Mouse (Mus musculus): ENCODE data around the gene Taf8.

The Taf8 gene

GRCm38 (mm10) chr17:47501946-47502706 is at the start of gene Taf8:
Gene Taf8, minus strand, starts transcription at chr17:47502292.
- peak; percentile 88 to 89 for DNase-seq (ENCODE audit: low spot score in 2 of 2)

GRCm38 (mm10) chr17:47551049-47551448 is 49.0 kb upstream of the Taf8 start:
- no peak for DNase-seq (ENCODE audit: low spot score in 2 of 2)

GRCm38 (mm10) chr17:47545861-47546331 is 43.8 kb upstream of the Taf8 start:
- no peak for DNase-seq (ENCODE audit: low spot score in 2 of 2)

GRCm38 (mm10) chr17:47545154-47545553 is 43.1 kb upstream of the Taf8 start:
- no peak for DNase-seq (ENCODE audit: low spot score in 2 of 2)

- peak; percentile 54 to 57 for DNase-seq (ENCODE audit: low spot score in 2 of 2)
These were observed 41.1 kb upstream of the Taf8 start for GRCm38 (mm10) chr17:47543051-47543650.

- DNase-seq (ENCODE audit: low spot score in 2 of 2) = peak; percentile 87 to 94
These were observed 40.0 kb upstream of the Taf8 start for GRCm38 (mm10) chr17:47542061-47542460.

- DNase-seq (ENCODE audit: low spot score in 2 of 2) = no peak
These were observed 37.0 kb upstream of the Taf8 start for GRCm38 (mm10) chr17:47539128-47539527.

GRCm38 (mm10) chr17:47538049-47538448 is 36.0 kb upstream of the Taf8 start:
- no peak for DNase-seq (ENCODE audit: low spot score in 2 of 2)

GRCm38 (mm10) chr17:47535812-47536236 is 33.7 kb upstream of the Taf8 start:
- DNase-seq (ENCODE audit: low spot score in 2 of 2) = peak; percentile 75 to 78

GRCm38 (mm10) chr17:47533691-47534090 is 31.6 kb upstream of the Taf8 start:
- DNase-seq (ENCODE audit: low spot score in 2 of 2) = no peak

- DNase-seq (ENCODE audit: low spot score in 2 of 2) = no peak
These were observed 30.3 kb upstream of the Taf8 start for GRCm38 (mm10) chr17:47532364-47532763.

- peak; percentile 87 to 92 for DNase-seq (ENCODE audit: low spot score in 2 of 2)
These were observed 29.3 kb upstream of the Taf8 start for GRCm38 (mm10) chr17:47531387-47531818.

- peak in 1 of 2 experiments; percentile 62 for DNase-seq (ENCODE audit: low spot score in 2 of 2)
These were observed 27.5 kb upstream of the Taf8 start for GRCm38 (mm10) chr17:47529595-47529994.

- no peak for DNase-seq (ENCODE audit: low spot score in 2 of 2)
These were observed 26.8 kb upstream of the Taf8 start for GRCm38 (mm10) chr17:47528919-47529318.

GRCm38 (mm10) chr17:47527581-47528300 is 25.6 kb upstream of the Taf8 start:
- DNase-seq (ENCODE audit: low spot score in 2 of 2) = peak; percentile 53 to 59

GRCm38 (mm10) chr17:47526856-47527520 is 24.9 kb upstream of the Taf8 start:
- peak in 1 of 2 experiments; percentile 33 for DNase-seq (ENCODE audit: low spot score in 2 of 2)

GRCm38 (mm10) chr17:47524991-47525390 is 22.9 kb upstream of the Taf8 start:
- DNase-seq (ENCODE audit: low spot score in 2 of 2) = no peak

GRCm38 (mm10) chr17:47524055-47524454 is 22.0 kb upstream of the Taf8 start:
- no peak for DNase-seq (ENCODE audit: low spot score in 2 of 2)

GRCm38 (mm10) chr17:47523211-47523682 is 21.2 kb upstream of the Taf8 start:
- no peak for DNase-seq (ENCODE audit: low spot score in 2 of 2)

GRCm38 (mm10) chr17:47522536-47522935 is 20.4 kb upstream of the Taf8 start:
- no peak for DNase-seq (ENCODE audit: low spot score in 2 of 2)

GRCm38 (mm10) chr17:47521551-47522258 is 19.6 kb upstream of the Taf8 start:
- DNase-seq (ENCODE audit: low spot score in 2 of 2) = peak; percentile 88 to 94
